Mouse (Mus musculus): ENCODE results near the gene Gsap. TPM values are rescaled to one million over a fixed set of nuclear protein-coding genes. Genes with fewer than 3 reads are reported as not detected.

The Gsap gene
- polyA plus RNA-seq, 1 experiment from 2014 or later = 1.7 TPM

GRCm38 (mm10) chr5:21245241-21245640 is 59.2 kb downstream of the Gsap start:
- H3K27me3 ChIP-seq (ENCODE audit: control insufficient read depth, insufficient read depth, low read length) = no peaks in the 10 kb centered on the region
- 77% methylated on average over 1 of the region's 1 CpGs for WGBS
- no peak overlapping the region for H3K27ac ChIP-seq (ENCODE audit: low read depth, low read length)
- H3K4me3 ChIP-seq (ENCODE audit: low read depth, low read length) = no peak overlapping the region
- H3K4me1 ChIP-seq (ENCODE audit: control insufficient read depth, insufficient read depth, low read length) = no peaks in the 10 kb centered on the region
- no peak overlapping the region for H3K9ac ChIP-seq (ENCODE audit: low read length)
- H3K9me3 ChIP-seq (ENCODE audit: control insufficient read depth, low read length) = no peaks in the 10 kb centered on the region
- H3K36me3 ChIP-seq (ENCODE audit: control insufficient read depth, insufficient read depth, low read length) = no peaks in the 10 kb centered on the region
- DNase-seq (ENCODE audit: low spot score) (no peak), ATAC-seq (ENCODE audit: insufficient read depth, low FRiP score, low TSS enrichment) (no peak)
- H3K4me2 ChIP-seq (ENCODE audit: low read depth) = no peak overlapping the region

- no peak overlapping the region for H3K27ac ChIP-seq (ENCODE audit: low read depth, low read length)
- no peak overlapping the region for H3K4me2 ChIP-seq (ENCODE audit: low read depth)
- no peaks in the 10 kb centered on the region for H3K27me3 ChIP-seq (ENCODE audit: control insufficient read depth, insufficient read depth, low read length)
- H3K36me3 ChIP-seq (ENCODE audit: control insufficient read depth, insufficient read depth, low read length) = no peaks in the 10 kb centered on the region
- no peaks in the 10 kb centered on the region for H3K4me1 ChIP-seq (ENCODE audit: control insufficient read depth, insufficient read depth, low read length)
- DNase-seq (ENCODE audit: low spot score) (no peak), ATAC-seq (ENCODE audit: insufficient read depth, low FRiP score, low TSS enrichment) (no peak)
- no peak overlapping the region for H3K9ac ChIP-seq (ENCODE audit: low read length)
- 68% methylated on average over 6 of the region's 6 CpGs for WGBS
- no peaks in the 10 kb centered on the region for H3K9me3 ChIP-seq (ENCODE audit: control insufficient read depth, low read length)
- no peak overlapping the region for H3K4me3 ChIP-seq (ENCODE audit: low read depth, low read length)
Observed at GRCm38 (mm10) chr5:21246794-21247193, 60.7 kb downstream of the Gsap start.

GRCm38 (mm10) chr5:21247916-21248315 is 61.9 kb downstream of the Gsap start:
- H3K4me3 ChIP-seq (ENCODE audit: low read depth, low read length) = no peak overlapping the region
- 58% methylated on average over 2 of the region's 2 CpGs for WGBS
- H3K27ac ChIP-seq (ENCODE audit: low read depth, low read length) = no peak overlapping the region
- no peaks in the 10 kb centered on the region for H3K36me3 ChIP-seq (ENCODE audit: control insufficient read depth, insufficient read depth, low read length)
- H3K4me1 ChIP-seq (ENCODE audit: control insufficient read depth, insufficient read depth, low read length) = no peaks in the 10 kb centered on the region
- ATAC-seq (ENCODE audit: insufficient read depth, low FRiP score, low TSS enrichment) = no peak
- no peak overlapping the region for H3K4me2 ChIP-seq (ENCODE audit: low read depth)
- no peak overlapping the region for H3K9ac ChIP-seq (ENCODE audit: low read length)
- DNase-seq (ENCODE audit: low spot score) = no peak
- H3K27me3 ChIP-seq (ENCODE audit: control insufficient read depth, insufficient read depth, low read length) = no peaks in the 10 kb centered on the region
- H3K9me3 ChIP-seq (ENCODE audit: control insufficient read depth, low read length) = no peaks in the 10 kb centered on the region

GRCm38 (mm10) chr5:21248834-21249233 is 62.8 kb downstream of the Gsap start:
- WGBS = 75% methylated on average over 5 of the region's 5 CpGs
- Histone ChIP-seq H3K4me3 (ENCODE audit: low read depth, low read length) (no peak overlapping the region), H3K4me1 (ENCODE audit: control insufficient read depth, insufficient read depth, low read length) (no peaks in the 10 kb centered on the region), H3K27ac (ENCODE audit: low read depth, low read length) (no peak overlapping the region), H3K27me3 (ENCODE audit: control insufficient read depth, insufficient read depth, low read length) (no peaks in the 10 kb centered on the region), H3K4me2 (ENCODE audit: low read depth) (no peak overlapping the region), H3K36me3 (ENCODE audit: control insufficient read depth, insufficient read depth, low read length) (no peaks in the 10 kb centered on the region), H3K9ac (ENCODE audit: low read length) (no peak overlapping the region), H3K9me3 (ENCODE audit: control insufficient read depth, low read length) (no peaks in the 10 kb centered on the region)
- no peak for ATAC-seq (ENCODE audit: insufficient read depth, low FRiP score, low TSS enrichment)
- DNase-seq (ENCODE audit: low spot score) = no peak

GRCm38 (mm10) chr5:21254731-21255525 is 68.9 kb downstream of the Gsap start:
- DNase-seq (ENCODE audit: low spot score) = no peak
- H3K36me3 ChIP-seq (ENCODE audit: control insufficient read depth, insufficient read depth, low read length) = no peaks in the 10 kb centered on the region
- H3K4me1 ChIP-seq (ENCODE audit: control insufficient read depth, insufficient read depth, low read length) = no peaks in the 10 kb centered on the region
- 92% methylated on average over 12 of the region's 12 CpGs for WGBS
- no peak overlapping the region for H3K27ac ChIP-seq (ENCODE audit: low read depth, low read length)
- H3K4me3 ChIP-seq (ENCODE audit: low read depth, low read length) = no peak overlapping the region
- H3K9ac ChIP-seq (ENCODE audit: low read length) = no peak overlapping the region
- H3K9me3 ChIP-seq (ENCODE audit: control insufficient read depth, low read length) = no peaks in the 10 kb centered on the region
- no peak for ATAC-seq (ENCODE audit: insufficient read depth, low FRiP score, low TSS enrichment)
- H3K27me3 ChIP-seq (ENCODE audit: control insufficient read depth, insufficient read depth, low read length) = no peaks in the 10 kb centered on the region
- no peak overlapping the region for H3K4me2 ChIP-seq (ENCODE audit: low read depth)

GRCm38 (mm10) chr5:21255551-21256132 is 69.6 kb downstream of the Gsap start:
- DNase-seq (ENCODE audit: low spot score) (no peak), ATAC-seq (ENCODE audit: insufficient read depth, low FRiP score, low TSS enrichment) (no peak)
- no peak overlapping the region for H3K4me3 ChIP-seq (ENCODE audit: low read depth, low read length)
- H3K9ac ChIP-seq (ENCODE audit: low read length) = no peak overlapping the region
- WGBS = 87% methylated on average over 5 of the region's 5 CpGs
- no peaks in the 10 kb centered on the region for H3K9me3 ChIP-seq (ENCODE audit: control insufficient read depth, low read length)
- H3K4me1 ChIP-seq (ENCODE audit: control insufficient read depth, insufficient read depth, low read length) = no peaks in the 10 kb centered on the region
- no peaks in the 10 kb centered on the region for H3K27me3 ChIP-seq (ENCODE audit: control insufficient read depth, insufficient read depth, low read length)
- H3K36me3 ChIP-seq (ENCODE audit: control insufficient read depth, insufficient read depth, low read length) = no peaks in the 10 kb centered on the region
- H3K27ac ChIP-seq (ENCODE audit: low read depth, low read length) = no peak overlapping the region
- no peak overlapping the region for H3K4me2 ChIP-seq (ENCODE audit: low read depth)

- H3K9ac ChIP-seq (ENCODE audit: low read length) = no peak overlapping the region
- ATAC-seq (ENCODE audit: insufficient read depth, low FRiP score, low TSS enrichment) (no peak), DNase-seq (ENCODE audit: low spot score) (no peak)
- H3K4me2 ChIP-seq (ENCODE audit: low read depth) = no peak overlapping the region
- H3K36me3 ChIP-seq (ENCODE audit: control insufficient read depth, insufficient read depth, low read length) = no peaks in the 10 kb centered on the region
- no peaks in the 10 kb centered on the region for H3K27me3 ChIP-seq (ENCODE audit: control insufficient read depth, insufficient read depth, low read length)
- no peak overlapping the region for H3K27ac ChIP-seq (ENCODE audit: low read depth, low read length)
- 67% methylated on average over 4 of the region's 4 CpGs for WGBS
- H3K9me3 ChIP-seq (ENCODE audit: control insufficient read depth, low read length) = no peaks in the 10 kb centered on the region
- no peak overlapping the region for H3K4me3 ChIP-seq (ENCODE audit: low read depth, low read length)
- peaks cover 4% of the 10 kb centered on the region for H3K4me1 ChIP-seq (ENCODE audit: control insufficient read depth, insufficient read depth, low read length)
Observed at GRCm38 (mm10) chr5:21257126-21257525, 71.1 kb downstream of the Gsap start.

GRCm38 (mm10) chr5:21257806-21258205 is 71.8 kb downstream of the Gsap start:
- no peaks in the 10 kb centered on the region for H3K36me3 ChIP-seq (ENCODE audit: control insufficient read depth, insufficient read depth, low read length)
- DNase-seq (ENCODE audit: low spot score) (no peak), ATAC-seq (ENCODE audit: insufficient read depth, low FRiP score, low TSS enrichment) (no peak)
- H3K9me3 ChIP-seq (ENCODE audit: control insufficient read depth, low read length) = no peaks in the 10 kb centered on the region
- no peak overlapping the region for H3K4me2 ChIP-seq (ENCODE audit: low read depth)
- no peaks in the 10 kb centered on the region for H3K27me3 ChIP-seq (ENCODE audit: control insufficient read depth, insufficient read depth, low read length)
- H3K4me3 ChIP-seq (ENCODE audit: low read depth, low read length) = no peak overlapping the region
- H3K4me1 ChIP-seq (ENCODE audit: control insufficient read depth, insufficient read depth, low read length) = peaks cover 4% of the 10 kb centered on the region
- WGBS = 67% methylated on average over 6 of the region's 6 CpGs
- H3K27ac ChIP-seq (ENCODE audit: low read depth, low read length) = no peak overlapping the region
- no peak overlapping the region for H3K9ac ChIP-seq (ENCODE audit: low read length)

- H3K9ac ChIP-seq (ENCODE audit: low read length) = no peak overlapping the region
- H3K27me3 ChIP-seq (ENCODE audit: control insufficient read depth, insufficient read depth, low read length) = no peaks in the 10 kb centered on the region
- no peak overlapping the region for H3K4me3 ChIP-seq (ENCODE audit: low read depth, low read length)
- H3K4me1 ChIP-seq (ENCODE audit: control insufficient read depth, insufficient read depth, low read length) = peaks cover 6% of the 10 kb centered on the region
- ATAC-seq (ENCODE audit: insufficient read depth, low FRiP score, low TSS enrichment) (no peak), DNase-seq (ENCODE audit: low spot score) (no peak)
- H3K9me3 ChIP-seq (ENCODE audit: control insufficient read depth, low read length) = no peaks in the 10 kb centered on the region
- H3K36me3 ChIP-seq (ENCODE audit: control insufficient read depth, insufficient read depth, low read length) = no peaks in the 10 kb centered on the region
- H3K4me2 ChIP-seq (ENCODE audit: low read depth) = no peak overlapping the region
- H3K27ac ChIP-seq (ENCODE audit: low read depth, low read length) = no peak overlapping the region
- 82% methylated on average over 7 of the region's 7 CpGs for WGBS
Observed at GRCm38 (mm10) chr5:21260746-21261145, 74.7 kb downstream of the Gsap start.

Measured in neural tube, embryonic 11.5 days (tissue).